Mouse (Mus musculus): ENCODE results near the gene Lyz1. TPM values are rescaled to one million over a fixed set of nuclear protein-coding genes. Genes with fewer than 3 reads are reported as not detected.

Lyz1 gene
- polyA plus RNA-seq, 1 experiment from 2014 or later, result 0.18 TPM

- Histone ChIP-seq H3K27me3 (replicated peaks; ENCODE audit: control insufficient read depth, insufficient read depth, low read length) (no peaks in the 10 kb centered on the region), H3K9me3 (ENCODE audit: control insufficient read depth, low read length) (no peaks in the 10 kb centered on the region), H3K4me2 (ENCODE audit: low read depth, low read length) (no peak overlapping the region), H3K27ac (replicated peaks; ENCODE audit: low read depth, low read length) (no peak overlapping the region), H3K4me1 (ENCODE audit: control insufficient read depth, insufficient read depth, low read length) (no peaks in the 10 kb centered on the region), H3K9ac (ENCODE audit: low read depth, low read length) (no peak overlapping the region), H3K4me3 (ENCODE audit: low read depth, low read length) (no peak overlapping the region), H3K36me3 (ENCODE audit: control insufficient read depth, insufficient read depth, low read length) (no peaks in the 10 kb centered on the region)
- no peak for DNase-seq (ENCODE audit: low spot score)
- ATAC-seq (ENCODE audit: low read depth), result no peak
- 91% methylated on average over 3 of the region's 3 CpGs for WGBS
Observed at GRCm38 (mm10) chr10:117320571-117320981, 27.9 kb upstream of the Lyz1 start.

- no peak for DNase-seq (ENCODE audit: low spot score)
- no peak for ATAC-seq (ENCODE audit: low read depth)
Observed at GRCm38 (mm10) chr10:117316391-117316790, 23.7 kb upstream of the Lyz1 start.

GRCm38 (mm10) chr10:117313133-117313532 is 20.5 kb upstream of the Lyz1 start:
- Histone ChIP-seq H3K4me1 (ENCODE audit: control insufficient read depth, insufficient read depth, low read length) (no peaks in the 10 kb centered on the region), H3K27me3 (replicated peaks; ENCODE audit: control insufficient read depth, insufficient read depth, low read length) (no peaks in the 10 kb centered on the region), H3K36me3 (ENCODE audit: control insufficient read depth, insufficient read depth, low read length) (no peaks in the 10 kb centered on the region), H3K9me3 (ENCODE audit: control insufficient read depth, low read length) (no peaks in the 10 kb centered on the region), H3K9ac (ENCODE audit: low read depth, low read length) (no peak overlapping the region), H3K27ac (replicated peaks; ENCODE audit: low read depth, low read length) (no peak overlapping the region), H3K4me2 (ENCODE audit: low read depth, low read length) (no peak overlapping the region), H3K4me3 (ENCODE audit: low read depth, low read length) (no peak overlapping the region)
- DNase-seq (ENCODE audit: low spot score), result no peak
- no peak for ATAC-seq (ENCODE audit: low read depth)
- WGBS, result 79% methylated on average over 2 of the region's 2 CpGs

More at GRCm38 (mm10) chr10:117316391-117316790, 23.7 kb upstream of the Lyz1 start:
- no peak overlapping the region for H3K4me2 ChIP-seq (ENCODE audit: low read depth, low read length)
- H3K4me3 ChIP-seq (ENCODE audit: low read depth, low read length), result no peak overlapping the region
- no peak overlapping the region for H3K27ac ChIP-seq (replicated peaks; ENCODE audit: low read depth, low read length)
- no peaks in the 10 kb centered on the region for H3K9me3 ChIP-seq (ENCODE audit: control insufficient read depth, low read length)
- WGBS, result 87% methylated on average over 8 of the region's 11 CpGs
- H3K27me3 ChIP-seq (replicated peaks; ENCODE audit: control insufficient read depth, insufficient read depth, low read length), result no peaks in the 10 kb centered on the region
- H3K9ac ChIP-seq (ENCODE audit: low read depth, low read length), result no peak overlapping the region
- H3K4me1 ChIP-seq (ENCODE audit: control insufficient read depth, insufficient read depth, low read length), result no peaks in the 10 kb centered on the region
- no peaks in the 10 kb centered on the region for H3K36me3 ChIP-seq (ENCODE audit: control insufficient read depth, insufficient read depth, low read length)

GRCm38 (mm10) chr10:117312168-117312567 is 19.5 kb upstream of the Lyz1 start:
- H3K9me3 ChIP-seq (ENCODE audit: control insufficient read depth, low read length), result no peaks in the 10 kb centered on the region
- H3K4me3 ChIP-seq (ENCODE audit: low read depth, low read length), result no peak overlapping the region
- H3K9ac ChIP-seq (ENCODE audit: low read depth, low read length), result no peak overlapping the region
- no peak for ATAC-seq (ENCODE audit: low read depth)
- no peak overlapping the region for H3K4me2 ChIP-seq (ENCODE audit: low read depth, low read length)
- no peak for DNase-seq (ENCODE audit: low spot score)
- H3K36me3 ChIP-seq (ENCODE audit: control insufficient read depth, insufficient read depth, low read length), result no peaks in the 10 kb centered on the region
- WGBS, result 80% methylated on average over 8 of the region's 8 CpGs
- no peaks in the 10 kb centered on the region for H3K27me3 ChIP-seq (replicated peaks; ENCODE audit: control insufficient read depth, insufficient read depth, low read length)
- H3K4me1 ChIP-seq (ENCODE audit: control insufficient read depth, insufficient read depth, low read length), result no peaks in the 10 kb centered on the region
- H3K27ac ChIP-seq (replicated peaks; ENCODE audit: low read depth, low read length), result no peak overlapping the region

GRCm38 (mm10) chr10:117304371-117304770 is 11.7 kb upstream of the Lyz1 start:
- Histone ChIP-seq H3K9me3 (ENCODE audit: control insufficient read depth, low read length) (no peaks in the 10 kb centered on the region), H3K27ac (replicated peaks; ENCODE audit: low read depth, low read length) (no peak overlapping the region), H3K9ac (ENCODE audit: low read depth, low read length) (no peak overlapping the region), H3K4me1 (ENCODE audit: control insufficient read depth, insufficient read depth, low read length) (no peaks in the 10 kb centered on the region), H3K4me3 (ENCODE audit: low read depth, low read length) (no peak overlapping the region), H3K4me2 (ENCODE audit: low read depth, low read length) (no peak overlapping the region), H3K27me3 (replicated peaks; ENCODE audit: control insufficient read depth, insufficient read depth, low read length) (no peaks in the 10 kb centered on the region), H3K36me3 (ENCODE audit: control insufficient read depth, insufficient read depth, low read length) (no peaks in the 10 kb centered on the region)
- DNase-seq (ENCODE audit: low spot score) (no peak), ATAC-seq (ENCODE audit: low read depth) (no peak)
- 90% methylated on average over 5 of the region's 5 CpGs for WGBS

- Histone ChIP-seq H3K27me3 (replicated peaks; ENCODE audit: control insufficient read depth, insufficient read depth, low read length) (no peaks in the 10 kb centered on the region), H3K9ac (ENCODE audit: low read depth, low read length) (no peak overlapping the region), H3K4me3 (ENCODE audit: low read depth, low read length) (no peak overlapping the region), H3K36me3 (ENCODE audit: control insufficient read depth, insufficient read depth, low read length) (no peaks in the 10 kb centered on the region), H3K9me3 (ENCODE audit: control insufficient read depth, low read length) (no peaks in the 10 kb centered on the region), H3K27ac (replicated peaks; ENCODE audit: low read depth, low read length) (no peak overlapping the region), H3K4me2 (ENCODE audit: low read depth, low read length) (no peak overlapping the region), H3K4me1 (ENCODE audit: control insufficient read depth, insufficient read depth, low read length) (no peaks in the 10 kb centered on the region)
- DNase-seq (ENCODE audit: low spot score), result no peak
- WGBS, result 84% methylated on average over 1 of the region's 1 CpGs
- no peak for ATAC-seq (ENCODE audit: low read depth)
Observed at GRCm38 (mm10) chr10:117301688-117302087, 9.0 kb upstream of the Lyz1 start.

GRCm38 (mm10) chr10:117299901-117300520 is 7.3 kb upstream of the Lyz1 start:
- DNase-seq (ENCODE audit: low spot score), result no peak
- WGBS, result 81% methylated on average over 5 of the region's 5 CpGs

GRCm38 (mm10) chr10:117299106-117299505 is 6.4 kb upstream of the Lyz1 start:
- Histone ChIP-seq H3K36me3 (ENCODE audit: control insufficient read depth, insufficient read depth, low read length) (no peaks in the 10 kb centered on the region), H3K9me3 (ENCODE audit: control insufficient read depth, low read length) (no peaks in the 10 kb centered on the region), H3K9ac (ENCODE audit: low read depth, low read length) (no peak overlapping the region), H3K27ac (replicated peaks; ENCODE audit: low read depth, low read length) (no peak overlapping the region), H3K4me2 (ENCODE audit: low read depth, low read length) (no peak overlapping the region), H3K4me1 (ENCODE audit: control insufficient read depth, insufficient read depth, low read length) (no peaks in the 10 kb centered on the region), H3K4me3 (ENCODE audit: low read depth, low read length) (no peak overlapping the region), H3K27me3 (replicated peaks; ENCODE audit: control insufficient read depth, insufficient read depth, low read length) (no peaks in the 10 kb centered on the region)
- WGBS, result 85% methylated on average over 4 of the region's 4 CpGs
- no peak for ATAC-seq (ENCODE audit: low read depth)
- no peak for DNase-seq (ENCODE audit: low spot score)

More at GRCm38 (mm10) chr10:117299901-117300520, 7.3 kb upstream of the Lyz1 start:
- no peak overlapping the region for H3K9ac ChIP-seq (ENCODE audit: low read depth, low read length)
- H3K27ac ChIP-seq (replicated peaks; ENCODE audit: low read depth, low read length), result no peak overlapping the region
- ATAC-seq (ENCODE audit: low read depth), result no peak
- H3K4me2 ChIP-seq (ENCODE audit: low read depth, low read length), result no peak overlapping the region
- H3K36me3 ChIP-seq (ENCODE audit: control insufficient read depth, insufficient read depth, low read length), result no peaks in the 10 kb centered on the region
- H3K4me3 ChIP-seq (ENCODE audit: low read depth, low read length), result no peak overlapping the region
- H3K4me1 ChIP-seq (ENCODE audit: control insufficient read depth, insufficient read depth, low read length), result no peaks in the 10 kb centered on the region
- no peaks in the 10 kb centered on the region for H3K9me3 ChIP-seq (ENCODE audit: control insufficient read depth, low read length)
- no peaks in the 10 kb centered on the region for H3K27me3 ChIP-seq (replicated peaks; ENCODE audit: control insufficient read depth, insufficient read depth, low read length)

GRCm38 (mm10) chr10:117298336-117298735 is 5.7 kb upstream of the Lyz1 start:
- DNase-seq (ENCODE audit: low spot score), result no peak
- Histone ChIP-seq H3K27me3 (replicated peaks; ENCODE audit: control insufficient read depth, insufficient read depth, low read length) (no peaks in the 10 kb centered on the region), H3K36me3 (ENCODE audit: control insufficient read depth, insufficient read depth, low read length) (no peaks in the 10 kb centered on the region), H3K9ac (ENCODE audit: low read depth, low read length) (no peak overlapping the region), H3K9me3 (ENCODE audit: control insufficient read depth, low read length) (no peaks in the 10 kb centered on the region), H3K4me1 (ENCODE audit: control insufficient read depth, insufficient read depth, low read length) (no peaks in the 10 kb centered on the region), H3K4me3 (ENCODE audit: low read depth, low read length) (no peak overlapping the region), H3K27ac (replicated peaks; ENCODE audit: low read depth, low read length) (no peak overlapping the region), H3K4me2 (ENCODE audit: low read depth, low read length) (no peak overlapping the region)
- ATAC-seq (ENCODE audit: low read depth), result no peak
- 87% methylated on average over 6 of the region's 6 CpGs for WGBS

Measured in embryonic facial prominence, embryonic 14.5 days (tissue).